Mouse (Mus musculus) forebrain, postnatal 0 days (tissue): ENCODE results near the gene Ms4a15. TPM values are rescaled to one million over a fixed set of nuclear protein-coding genes. Genes with fewer than 3 reads are reported as not detected.

Experiments used
- ATAC-seq: fragments of 200-750 bp; cut with Nextera tagmentation; 2 replicates; pipeline ENCODE4 v1.8.0; 2017; ENCODE audit warnings: mild to moderate bottlenecking, moderate library complexity
- DNase-seq: peaks from one replicate; pipeline ENCODE4 v3.0.0-alpha.2; 2015
- H3K27ac ChIP-seq: fragments of 300-500 bp; sonication (generic); 2 replicates; pipeline ENCODE4 v1.5.1; 2014; ENCODE audit warnings: low read depth, mild to moderate bottlenecking, antibody characterized with exemption, low read length, moderate library complexity, mixed read lengths
- H3K27me3 ChIP-seq: fragments of 300-500 bp; sonication (generic); 2 replicates; pipeline ENCODE4 v1.6.1; 2014; ENCODE audit warnings: mild to moderate bottlenecking, low read length, mixed read lengths; ENCODE audit not compliant: insufficient read depth
- H3K36me3 ChIP-seq: fragments of 300-500 bp; sonication (generic); 2 replicates; pipeline ENCODE4 v1.6.1; 2014; ENCODE audit warnings: mild to moderate bottlenecking, moderate library complexity; ENCODE audit not compliant: insufficient read depth
- H3K4me1 ChIP-seq: fragments of 300-500 bp; sonication (generic); 2 replicates; pipeline ENCODE4 v1.6.1; 2014; ENCODE audit warnings: antibody characterized with exemption; ENCODE audit not compliant: insufficient read depth
- H3K4me2 ChIP-seq: fragments of 300-500 bp; sonication (generic); 2 replicates; pipeline ENCODE4 v1.6.1; 2014; ENCODE audit warnings: low read depth, mild to moderate bottlenecking, moderate library complexity
- H3K4me3 ChIP-seq: fragments of 300-500 bp; sonication (generic); 2 replicates; pipeline ENCODE4 v1.5.1; 2014; ENCODE audit warnings: low read depth, low read length, mixed read lengths
- H3K9ac ChIP-seq: fragments of 300-500 bp; sonication (generic); 2 replicates; pipeline ENCODE4 v1.6.1; 2014; ENCODE audit warnings: mild to moderate bottlenecking
- H3K9me3 ChIP-seq: fragments of 300-500 bp; sonication (generic); 2 replicates; pipeline ENCODE4 v1.6.1; 2016; ENCODE audit warnings: low read length
- CTCF ChIP-seq: sonication (generic); IDR thresholded peaks from 2 replicates; pipeline ENCODE4 v1.5.1; 2016; ENCODE audit warnings: antibody characterized with exemption, control low read depth, low read depth
- WGBS: fragments of 180-500 bp; shearing (Covaris S2); extraction: QIAGEN DNeasy Blood & Tissue Kit; methylation state at CpG from one replicate; pipeline ENCODE4 v1.1.7; 2014; 5-methylcytosine and 5-hydroxymethylcytosine counted together
- polyA plus RNA-seq: library from polyadenylated mRNA; unstranded; fragments of >200 nt; fragmentation: Nextera tagmentation; extraction: Ambion mirVana; gene quantifications from 2 replicates; pipeline ENCODE4 v1.2.1, GENCODE M21; 2015
- total RNA-seq: library from RNA; depleted of rRNA; stranded (reverse); fragments of >200 nt; gene quantifications from 2 replicates; pipeline ENCODE4 v1.2.3, GENCODE M21; 2014

Ms4a15 gene
- total and polyA plus RNA-seq, 2 experiments from 2014 or later: 2.1 to 3.0 TPM

GRCm38 (mm10) chr19:10959978-10960346 is 33.1 kb downstream of the Ms4a15 start:
- Histone ChIP-seq H3K36me3 (no peaks in the 10 kb centered on the region), H3K4me1 (no peaks in the 10 kb centered on the region), H3K9ac (peak overlapping the region; percentile 10; the same call in 1 of the 2 replicates), H3K9me3 (no peaks in the 10 kb centered on the region), H3K4me2 (no peak overlapping the region), H3K27me3 (no peaks in the 10 kb centered on the region), H3K4me3 (no peak overlapping the region), H3K27ac (no peak overlapping the region)
- ATAC-seq (no peak; the same call in 1 of the 2 replicates), DNase-seq (no peak)
- WGBS: 50% methylated on average over 12 of the region's 12 CpGs
- no peak for TF ChIP-seq CTCF

DNA sequence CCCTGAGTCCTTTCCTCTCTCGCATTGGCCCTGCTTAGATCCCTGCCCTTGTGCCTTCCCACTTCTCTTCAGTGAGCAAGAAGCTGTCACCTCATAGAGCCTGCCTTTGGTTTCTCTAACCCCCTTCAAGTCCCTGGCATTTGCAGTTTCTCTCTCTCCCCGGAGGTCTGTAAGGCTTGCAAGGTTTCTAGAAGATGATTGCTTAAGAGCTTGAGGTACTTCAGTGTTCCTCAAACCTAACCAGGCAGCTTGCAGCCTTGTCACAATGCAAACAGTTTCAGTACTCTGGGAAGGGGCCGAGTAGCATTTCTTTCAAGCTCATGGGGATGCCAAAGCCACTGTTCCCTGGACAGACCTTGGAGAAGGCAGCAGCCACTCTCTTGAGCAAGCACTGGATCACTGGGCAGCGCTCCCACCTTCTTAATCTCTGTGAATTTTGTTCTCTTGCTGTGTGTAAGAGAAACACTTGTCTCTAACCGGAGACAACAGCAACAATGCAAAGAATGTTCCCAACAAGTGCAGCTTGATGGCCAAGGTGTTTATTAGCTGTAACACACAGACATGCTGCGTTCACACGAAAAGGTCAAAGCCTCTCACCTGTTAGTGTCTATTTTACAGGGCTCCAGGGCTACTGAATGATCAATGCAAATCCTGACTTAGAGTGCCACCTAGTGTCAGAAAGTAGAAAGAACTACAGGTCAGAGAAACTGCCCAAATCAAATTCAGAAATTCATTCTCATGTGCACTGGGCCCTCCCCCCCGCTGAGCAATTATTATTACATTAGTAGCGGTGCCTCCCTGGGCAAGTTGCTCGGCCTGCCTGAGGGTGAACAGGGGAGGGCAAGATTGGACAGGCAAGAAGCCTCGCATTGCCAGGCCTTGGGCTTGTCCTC is 33.7 kb downstream of the Ms4a15 start:
- H3K9me3 ChIP-seq: no peaks in the 10 kb centered on the region
- H3K4me3 ChIP-seq: no peak overlapping the region
- no peak overlapping the region for H3K27ac ChIP-seq
- peak overlapping the region; percentile 10; the same call in 1 of the 2 replicates for H3K9ac ChIP-seq
- ATAC-seq: peak; percentile 81
- peak; percentile 84 for DNase-seq
- no peaks in the 10 kb centered on the region for H3K36me3 ChIP-seq
- no peaks in the 10 kb centered on the region for H3K4me1 ChIP-seq
- peak; percentile 87 for TF ChIP-seq CTCF
- H3K27me3 ChIP-seq: no peaks in the 10 kb centered on the region
- WGBS: 35% methylated on average over 11 of the region's 11 CpGs
- no peak overlapping the region for H3K4me2 ChIP-seq

DNA sequence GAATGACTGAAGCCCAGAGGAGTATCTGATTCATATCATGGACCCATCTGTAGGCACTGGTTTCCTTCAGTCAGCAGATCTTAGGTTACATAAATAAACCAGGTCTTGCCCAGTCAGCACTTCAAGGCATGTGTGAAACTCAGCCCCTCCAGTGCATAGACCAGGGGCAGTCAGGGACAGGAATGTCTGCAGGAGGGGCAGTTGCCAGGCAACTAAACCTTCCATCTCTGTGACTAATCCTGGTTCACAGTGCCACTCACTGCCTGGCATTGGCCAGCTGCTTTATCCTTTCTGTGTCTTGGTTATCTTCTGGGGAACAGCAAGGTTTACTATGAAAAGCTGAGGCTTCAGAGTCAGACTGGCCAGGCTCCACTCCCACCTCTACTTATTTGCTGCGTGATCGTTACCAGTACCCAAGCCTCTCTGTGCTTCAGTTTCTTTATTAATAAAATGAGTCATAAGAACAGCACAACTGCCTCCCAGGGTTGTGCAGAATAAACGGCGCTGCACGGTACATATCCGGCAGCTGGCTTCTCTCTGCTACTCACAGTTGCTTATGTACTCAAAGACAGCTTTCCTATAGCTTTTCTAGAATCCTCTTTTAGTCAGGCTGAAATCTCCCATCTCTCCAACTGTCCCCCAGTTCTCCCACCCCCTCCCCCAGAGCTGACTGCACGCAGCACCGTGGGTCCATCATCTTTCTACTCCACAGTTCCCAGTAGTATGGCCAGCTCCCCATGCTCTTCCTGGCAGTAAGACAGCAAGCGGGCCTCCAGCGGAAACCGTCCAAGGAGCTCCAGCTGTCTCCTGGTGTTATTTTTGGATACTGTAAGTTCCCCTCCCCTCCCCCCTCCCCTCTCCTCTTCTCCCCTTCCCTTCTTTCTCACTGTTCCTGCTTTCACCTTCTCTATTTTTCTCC is 40.8 kb downstream of the Ms4a15 start:
- no peak overlapping the region for H3K9ac ChIP-seq
- TF ChIP-seq CTCF: no peak
- H3K4me2 ChIP-seq: no peak overlapping the region
- H3K27me3 ChIP-seq: no peaks in the 10 kb centered on the region
- no peaks in the 10 kb centered on the region for H3K9me3 ChIP-seq
- peaks cover 15% of the 10 kb centered on the region for H3K4me1 ChIP-seq
- no peaks in the 10 kb centered on the region for H3K36me3 ChIP-seq
- ATAC-seq: peak; percentile 9; the same call in 1 of the 2 replicates
- no peak for DNase-seq
- no peak overlapping the region for H3K4me3 ChIP-seq
- no peak overlapping the region for H3K27ac ChIP-seq
- WGBS: 66% methylated on average over 11 of the region's 11 CpGs

GRCm38 (mm10) chr19:10949558-10949957 is 43.5 kb downstream of the Ms4a15 start:
- Histone ChIP-seq H3K27me3 (no peaks in the 10 kb centered on the region), H3K4me2 (peak overlapping the region; percentile 57), H3K9me3 (no peaks in the 10 kb centered on the region), H3K9ac (peak overlapping the region; percentile 72; the same call in 1 of the 2 replicates), H3K27ac (no peak overlapping the region), H3K4me3 (peak overlapping the region; percentile 51), H3K4me1 (peaks cover 16% of the 10 kb centered on the region), H3K36me3 (peaks cover 7% of the 10 kb centered on the region)
- DNase-seq (no peak), ATAC-seq (peak; percentile 9)
- 27% methylated on average over 9 of the region's 9 CpGs for WGBS
- TF ChIP-seq CTCF: no peak

- Histone ChIP-seq H3K4me2 (peak within 1 kb of the TSS; percentile 99), H3K4me3 (peak within 1 kb of the TSS; percentile 51), H3K27me3 (no peaks in the 10 kb centered on the region), H3K9me3 (no peaks in the 10 kb centered on the region), H3K9ac (peak within 1 kb of the TSS; percentile 72), H3K4me1 (peaks cover 16% of the 10 kb centered on the region), H3K36me3 (peaks cover 12% of the 10 kb centered on the region), H3K27ac (no peak within 1 kb of the TSS)
- ATAC-seq: peak; percentile 99
- DNase-seq: peak; percentile 99
- TF ChIP-seq CTCF: no peak
- under 1% methylated on average over 30 of the region's 30 CpGs for WGBS
Measured at GRCm38 (mm10) chr19:10949112-10949511, 43.9 kb downstream of the Ms4a15 start, which contains the start of gene Ccdc86. TSS of gene Ccdc86 (minus strand) at chr19:10949266.

GRCm38 (mm10) chr19:10948416-10948815 is 44.6 kb downstream of the Ms4a15 start:
- ATAC-seq: no peak
- H3K36me3 ChIP-seq: peaks cover 17% of the 10 kb centered on the region

More at GRCm38 (mm10) chr19:10948416-10948815, 44.6 kb downstream of the Ms4a15 start:
- no peak for TF ChIP-seq CTCF
- H3K27me3 ChIP-seq: no peaks in the 10 kb centered on the region
- peak overlapping the region; percentile 99 for H3K4me2 ChIP-seq
- H3K4me3 ChIP-seq: peak overlapping the region; percentile 51
- no peak overlapping the region for H3K27ac ChIP-seq
- H3K9ac ChIP-seq: peak overlapping the region; percentile 72
- 2% methylated on average over 20 of the region's 20 CpGs for WGBS
- H3K4me1 ChIP-seq: peaks cover 16% of the 10 kb centered on the region
- no peaks in the 10 kb centered on the region for H3K9me3 ChIP-seq
- DNase-seq: no peak
